Mouse (Mus musculus): Measurements from ENCODE around the gene Calm1.

DNA sequence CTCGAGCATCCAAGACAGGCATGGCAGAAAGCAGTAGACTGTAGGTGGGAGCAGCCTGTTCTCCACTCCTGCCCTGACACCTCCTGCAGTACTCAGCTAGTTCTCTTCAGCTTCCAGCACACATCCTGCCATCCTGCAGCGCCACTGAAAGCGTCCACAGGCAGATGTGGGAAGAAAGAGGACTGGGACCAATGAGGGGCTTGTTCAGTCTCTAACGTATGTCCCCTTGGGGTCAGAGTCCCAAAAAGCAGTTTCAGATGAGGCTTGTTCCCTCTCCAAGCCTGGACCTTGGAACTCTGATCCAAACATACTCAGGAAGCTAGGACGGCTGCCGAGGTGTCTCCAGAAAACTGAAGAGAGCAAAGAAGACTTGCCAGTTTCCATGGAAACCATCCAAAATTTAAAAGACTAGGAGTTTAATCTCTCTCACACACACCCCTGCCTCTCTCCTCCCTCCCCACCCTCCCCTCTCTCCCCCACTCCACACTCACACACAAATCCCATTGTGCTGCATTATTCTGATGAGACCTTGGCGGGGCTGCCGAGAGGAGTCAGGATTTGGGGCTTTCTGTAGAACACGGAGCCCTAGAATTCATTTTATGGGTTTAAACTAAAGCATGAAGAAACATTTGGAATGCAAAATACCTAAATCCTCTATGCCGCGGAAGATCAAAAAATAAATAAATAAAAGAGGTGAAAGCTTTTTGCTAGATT, 22.5 kb downstream of the Calm1 start:
- TF ChIP-seq MYOG (IDR thresholded peaks at IDR 0.05; ENCODE audit: control insufficient read depth in 1 of 3, insufficient read depth in 1 of 3, insufficient read length in 2 of 3, low read depth in 2 of 3) (no peak), MAX (IDR thresholded peaks at IDR 0.05; ENCODE audit: low read depth) (no peak), REST (IDR thresholded peaks at IDR 0.05; ENCODE audit: insufficient read depth, insufficient read length) (no peak), USF1 (IDR thresholded peaks at IDR 0.05; ENCODE audit: low read depth) (no peak), POLR2A (IDR thresholded peaks at IDR 0.05; ENCODE audit: insufficient read length, low read depth) (no peak), POLR2AphosphoS2 (IDR thresholded peaks at IDR 0.05; ENCODE audit: insufficient read length, low read depth) (no peak), MYOD1 (IDR thresholded peaks at IDR 0.05; ENCODE audit: control insufficient read depth in 1 of 3, insufficient read length in 2 of 3, low read depth in 2 of 3) (no peak), SRF (IDR thresholded peaks at IDR 0.05; ENCODE audit: control insufficient read depth, insufficient read length, low read depth) (no peak), TCF12 (IDR thresholded peaks at IDR 0.05; ENCODE audit: insufficient read depth, poor library complexity, severe bottlenecking) (no peak), E2F4 (IDR thresholded peaks at IDR 0.05; ENCODE audit: insufficient read depth) (no peak), TCF3 (IDR thresholded peaks at IDR 0.05; ENCODE audit: insufficient read length, low read depth) (no peak)
